Mouse (Mus musculus) lung, embryonic 14.5 days (tissue): ENCODE measurements at regions not wholly inside any gene's neighbourhood (a gene's known extent, or its start where the extent isn't known, plus 50 kb on each side); places are given as distances from the start of the nearest gene placed in this dataset.
"Not testable (repeated sequence)": the region's sequence is repeated elsewhere in the genome, so short reads cannot be mapped to it uniquely, and the experiment has no call there.

Experiments
- ATAC-seq: fragments of 200-750 bp; cut with Nextera tagmentation; 2 replicates; pipeline ENCODE4 v1.8.0; 2017; ENCODE audit warnings: mild to moderate bottlenecking, moderate TSS enrichment, moderate library complexity; ENCODE audit not compliant: insufficient read depth
- DNase-seq: peaks from one replicate; pipeline ENCODE4 v3.0.0-alpha.2; 2015
- H3K27ac ChIP-seq: fragments of 300-500 bp; sonication (generic); 2 replicates; pipeline ENCODE4 v1.5.1; 2014; ENCODE audit warnings: low read depth, mild to moderate bottlenecking, moderate library complexity
- H3K27me3 ChIP-seq: fragments of 300-500 bp; sonication (generic); 2 replicates; pipeline ENCODE4 v1.6.1; 2014; ENCODE audit warnings: low read length, control low read depth; ENCODE audit not compliant: insufficient read depth
- H3K36me3 ChIP-seq: fragments of 300-500 bp; sonication (generic); 2 replicates; pipeline ENCODE4 v1.6.1; 2014; ENCODE audit warnings: control low read depth; ENCODE audit not compliant: insufficient read depth
- H3K4me1 ChIP-seq: fragments of 300-500 bp; sonication (generic); 2 replicates; pipeline ENCODE4 v1.6.1; 2014; ENCODE audit warnings: antibody characterized with exemption, control low read depth; ENCODE audit not compliant: insufficient read depth
- H3K4me2 ChIP-seq: fragments of 300-500 bp; sonication (generic); 2 replicates; pipeline ENCODE4 v1.6.1; 2014; ENCODE audit warnings: mild to moderate bottlenecking
- H3K4me3 ChIP-seq: fragments of 300-500 bp; sonication (generic); 2 replicates; pipeline ENCODE4 v1.5.1; 2014; ENCODE audit warnings: low read depth, low read length
- H3K9ac ChIP-seq: fragments of 300-500 bp; sonication (generic); 2 replicates; pipeline ENCODE4 v1.6.1; 2014
- H3K9me3 ChIP-seq: fragments of 300-500 bp; sonication (generic); 2 replicates; pipeline ENCODE4 v1.6.1; 2016; ENCODE audit warnings: low read depth, low read length, control low read depth
- CTCF ChIP-seq: IDR thresholded peaks from 2 replicates; pipeline ENCODE4 v1.5.1; 2016; ENCODE audit warnings: antibody characterized with exemption, low read depth
- WGBS: fragments of 180-500 bp; shearing (Covaris S2); extraction: QIAGEN DNeasy Blood & Tissue Kit; methylation state at CpG from one replicate; pipeline ENCODE4 v1.1.7; 2014; 5-methylcytosine and 5-hydroxymethylcytosine counted together

- H3K9me3 ChIP-seq: no peaks in the 10 kb centered on the region
- no peak overlapping the region for H3K9ac ChIP-seq
- H3K27ac ChIP-seq: no peak overlapping the region
- no peaks in the 10 kb centered on the region for H3K4me1 ChIP-seq
- H3K36me3 ChIP-seq: no peaks in the 10 kb centered on the region
- H3K4me2 ChIP-seq: no peak overlapping the region
- no peak for ATAC-seq
- 43% methylated on average over 2 of the region's 2 CpGs for WGBS
- H3K4me3 ChIP-seq: no peak overlapping the region
- no peak for TF ChIP-seq CTCF
- H3K27me3 ChIP-seq: no peaks in the 10 kb centered on the region
- DNase-seq: peak; percentile 37
Measured at GRCm38 (mm10) chr12:77599391-77599790, 361.5 kb downstream of the Fut8 start.

DNA sequence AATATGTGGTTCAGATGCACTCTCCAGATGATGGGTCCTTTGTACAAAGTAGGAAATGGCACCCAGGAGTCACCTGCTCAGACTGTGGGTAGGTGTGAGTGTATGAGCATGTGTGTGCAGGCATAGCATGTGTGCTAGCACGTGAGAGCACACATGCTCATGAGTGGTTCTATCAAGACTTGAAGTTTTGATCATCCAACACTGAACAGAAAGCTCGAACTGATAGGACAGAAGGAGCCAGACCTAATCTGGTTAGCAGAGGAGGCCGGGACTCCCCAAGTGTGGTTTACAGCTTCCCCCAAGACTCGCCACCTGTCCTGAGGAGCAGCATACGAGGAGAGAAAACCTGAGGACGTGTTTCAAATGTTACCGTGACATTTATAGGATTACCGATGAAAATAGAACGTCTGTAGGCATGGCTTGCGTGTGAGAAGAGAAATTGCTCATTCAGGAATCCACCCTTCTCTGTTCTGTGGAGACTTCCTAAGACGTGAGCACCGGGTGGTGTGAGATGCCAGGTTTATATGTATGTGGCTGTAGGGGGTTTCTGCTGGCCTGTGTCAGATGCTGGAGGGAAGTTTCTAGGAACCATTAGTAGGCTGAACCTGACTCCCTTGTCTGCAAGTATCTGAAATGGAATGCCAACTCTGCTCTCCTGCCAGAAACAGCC is 366.0 kb downstream of the Fut8 start:
- no peak overlapping the region for H3K9ac ChIP-seq
- no peaks in the 10 kb centered on the region; the same call in 1 of the 2 replicates for H3K4me1 ChIP-seq
- WGBS: 85% methylated on average over 12 of the region's 12 CpGs
- ATAC-seq (no peak), DNase-seq (no peak)
- no peaks in the 10 kb centered on the region for H3K36me3 ChIP-seq
- no peak overlapping the region for H3K4me3 ChIP-seq
- no peak for TF ChIP-seq CTCF
- H3K27ac ChIP-seq: no peak overlapping the region
- H3K9me3 ChIP-seq: no peaks in the 10 kb centered on the region
- H3K27me3 ChIP-seq: no peaks in the 10 kb centered on the region
- H3K4me2 ChIP-seq: no peak overlapping the region

- H3K27ac ChIP-seq: no peak overlapping the region
- no peaks in the 10 kb centered on the region for H3K36me3 ChIP-seq
- H3K27me3 ChIP-seq: no peaks in the 10 kb centered on the region
- H3K9me3 ChIP-seq: no peaks in the 10 kb centered on the region
- no peak for ATAC-seq
- H3K9ac ChIP-seq: no peak overlapping the region
- no peak overlapping the region for H3K4me2 ChIP-seq
- H3K4me3 ChIP-seq: no peak overlapping the region
- TF ChIP-seq CTCF: no peak
- H3K4me1 ChIP-seq: no peaks in the 10 kb centered on the region
- DNase-seq: no peak
- 79% methylated on average over 3 of the region's 3 CpGs for WGBS
Measured at GRCm38 (mm10) chr12:77617552-77617951, 379.6 kb downstream of the Fut8 start.

DNA sequence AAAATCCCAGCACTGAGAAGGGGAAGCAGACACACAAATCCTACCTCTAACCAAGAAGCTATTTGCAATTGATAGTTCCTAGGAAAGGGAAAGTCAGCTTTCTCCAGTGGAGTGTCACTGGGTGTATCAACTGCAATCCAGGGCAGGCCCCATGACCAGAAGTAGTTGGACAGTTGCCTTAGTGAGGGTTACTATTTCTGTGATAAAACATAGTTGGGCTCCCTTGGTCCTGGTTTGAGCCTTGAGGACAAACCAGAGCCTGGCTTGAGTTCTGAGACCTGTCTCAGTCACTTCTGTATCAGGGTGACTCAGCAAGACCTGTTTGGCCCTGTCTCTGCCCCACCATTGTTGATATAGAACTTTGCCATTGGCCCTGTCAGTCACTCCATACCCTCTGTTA is 384.3 kb downstream of the Fut8 start:
- Histone ChIP-seq H3K27me3 (no peaks in the 10 kb centered on the region), H3K9ac (no peak overlapping the region), H3K27ac (no peak overlapping the region), H3K4me3 (no peak overlapping the region), H3K4me2 (no peak overlapping the region), H3K4me1 (no peaks in the 10 kb centered on the region), H3K9me3 (no peaks in the 10 kb centered on the region), H3K36me3 (no peaks in the 10 kb centered on the region)
- no peak for ATAC-seq
- TF ChIP-seq CTCF: no peak
- no peak for DNase-seq

- WGBS: 90% methylated on average over 14 of the region's 14 CpGs
- not testable (repeated sequence) for H3K27ac ChIP-seq, H3K9me3 ChIP-seq, H3K4me1 ChIP-seq, H3K4me3 ChIP-seq, H3K9ac ChIP-seq, H3K36me3 ChIP-seq, H3K4me2 ChIP-seq, H3K27me3 ChIP-seq, DNase-seq
- ATAC-seq: peak; percentile 31
Measured at GRCm38 (mm10) chr12:77624323-77624722, 386.4 kb downstream of the Fut8 start.

DNA sequence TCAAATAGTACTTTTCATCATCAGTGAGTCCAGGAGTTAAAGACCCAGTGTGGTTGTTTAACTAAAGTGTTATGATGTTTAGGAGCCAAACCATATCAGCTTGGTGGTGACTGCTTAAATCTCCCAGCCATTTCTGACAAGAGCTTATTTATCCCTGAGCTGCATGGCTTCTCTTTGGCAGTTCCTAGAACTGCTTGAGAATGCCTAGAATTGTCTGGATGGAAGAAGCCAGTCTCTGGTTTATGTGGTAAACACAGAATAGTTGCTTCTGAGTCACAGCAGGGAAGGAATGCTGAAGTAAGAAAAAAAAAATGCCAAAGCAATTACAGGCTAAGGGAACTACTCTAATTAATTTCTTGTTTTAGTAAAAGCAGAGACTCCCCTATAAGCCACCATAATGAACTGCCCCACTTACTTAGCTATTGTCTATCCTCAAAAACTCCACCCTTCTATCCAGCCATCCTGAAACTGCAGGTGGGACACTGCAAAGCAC is 390.5 kb downstream of the Fut8 start:
- Histone ChIP-seq H3K27ac (no peak overlapping the region), H3K27me3 (no peaks in the 10 kb centered on the region), H3K4me3 (no peak overlapping the region), H3K36me3 (no peaks in the 10 kb centered on the region), H3K4me2 (no peak overlapping the region), H3K9ac (no peak overlapping the region), H3K9me3 (no peaks in the 10 kb centered on the region), H3K4me1 (no peaks in the 10 kb centered on the region)
- no peak for DNase-seq
- TF ChIP-seq CTCF: no peak
- ATAC-seq: no peak

DNA sequence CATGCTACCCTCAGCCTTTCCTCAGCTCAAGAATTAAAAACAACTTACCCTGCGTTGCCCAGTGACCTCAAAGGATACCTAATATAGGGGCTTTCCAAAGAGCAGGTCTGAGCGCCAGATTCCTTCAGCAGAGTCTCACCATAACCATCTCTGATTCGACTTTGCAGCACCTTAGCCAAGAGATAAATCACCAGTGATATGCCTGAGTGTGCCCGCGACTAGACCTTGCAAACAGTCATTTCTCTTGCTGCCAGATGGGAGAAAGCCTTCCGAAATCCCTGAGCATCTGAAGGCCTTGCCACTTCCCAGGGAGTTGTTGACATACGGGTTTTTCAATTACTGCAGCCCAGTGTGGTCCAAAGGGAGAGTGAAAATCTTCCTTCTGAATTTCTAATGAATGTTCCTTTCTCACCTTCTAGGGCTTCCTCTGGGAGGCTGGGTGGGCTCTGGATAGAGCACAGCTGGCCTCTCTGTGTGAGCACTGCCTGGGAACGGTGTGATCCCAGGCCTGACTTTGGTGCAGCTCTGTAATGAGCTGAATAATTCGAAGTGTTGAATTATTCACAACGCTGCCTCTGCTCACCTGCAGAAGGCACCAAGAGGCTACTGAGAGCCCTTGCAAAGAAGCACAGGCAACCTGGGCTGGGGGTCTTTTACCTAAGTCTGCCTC is 396.2 kb downstream of the Fut8 start:
- ATAC-seq: no peak

More for the DNA sequence above, 396.2 kb downstream of the Fut8 start:
- Histone ChIP-seq H3K9ac (no peak overlapping the region), H3K4me3 (no peak overlapping the region), H3K4me2 (no peak overlapping the region), H3K9me3 (no peaks in the 10 kb centered on the region), H3K36me3 (no peaks in the 10 kb centered on the region), H3K4me1 (peaks cover 8% of the 10 kb centered on the region), H3K27ac (no peak overlapping the region), H3K27me3 (peaks cover 3% of the 10 kb centered on the region; the same call in 1 of the 2 replicates)
- no peak for TF ChIP-seq CTCF
- 18% methylated on average over 10 of the region's 10 CpGs for WGBS
- DNase-seq: no peak
